Mouse (Mus musculus) embryonic facial prominence, embryonic 14.5 days (tissue): ENCODE measurements around the gene Tmem121. TPM values are rescaled to one million over a fixed set of nuclear protein-coding genes. Genes with fewer than 3 reads are reported as not detected.

Source experiments
- ATAC-seq: fragments of 200-750 bp; cut with Nextera tagmentation; 2 replicates; pipeline ENCODE4 v1.8.0; 2017; ENCODE audit warnings: low read depth, moderate number of reproducible peaks, moderate TSS enrichment
- DNase-seq: peaks from one replicate; pipeline ENCODE4 v3.0.0-alpha.2; 2015; ENCODE audit warnings: low spot score
- H3K27ac ChIP-seq: fragments of 300-500 bp; sonication (generic); replicated peaks from 2 replicates; pipeline ENCODE4 v1.5.1; 2014; ENCODE audit warnings: low read depth, mild to moderate bottlenecking, low read length, moderate library complexity
- H3K27me3 ChIP-seq: fragments of 300-500 bp; sonication (generic); replicated peaks from 2 replicates; pipeline ENCODE4 v1.6.1; 2014; ENCODE audit warnings: low read length; ENCODE audit not compliant: control insufficient read depth, insufficient read depth
- H3K36me3 ChIP-seq: fragments of 300-500 bp; sonication (generic); 2 replicates; pipeline ENCODE4 v1.6.1; 2014; ENCODE audit warnings: low read length, mixed read lengths; ENCODE audit not compliant: control insufficient read depth, insufficient read depth
- H3K4me1 ChIP-seq: fragments of 300-500 bp; sonication (generic); 2 replicates; pipeline ENCODE4 v1.6.1; 2014; ENCODE audit warnings: antibody characterized with exemption, low read length; ENCODE audit not compliant: control insufficient read depth, insufficient read depth
- H3K4me2 ChIP-seq: fragments of 300-500 bp; sonication (generic); 2 replicates; pipeline ENCODE4 v1.6.1; 2014; ENCODE audit warnings: low read depth, mild to moderate bottlenecking, low read length, moderate library complexity, mixed read lengths
- H3K4me3 ChIP-seq: fragments of 300-500 bp; sonication (generic); 2 replicates; pipeline ENCODE4 v1.5.1; 2014; ENCODE audit warnings: low read depth, mild to moderate bottlenecking, low read length
- H3K9ac ChIP-seq: fragments of 300-500 bp; sonication (generic); 2 replicates; pipeline ENCODE4 v1.6.1; 2014; ENCODE audit warnings: low read depth, mild to moderate bottlenecking, low read length, moderate library complexity, mixed read lengths
- H3K9me3 ChIP-seq: fragments of 300-500 bp; sonication (generic); 2 replicates; pipeline ENCODE4 v1.6.1; 2016; ENCODE audit warnings: low read length; ENCODE audit not compliant: control insufficient read depth
- WGBS: fragments of 180-500 bp; shearing (Covaris S2); extraction: QIAGEN DNeasy Blood & Tissue Kit; methylation state at CpG from one replicate; pipeline ENCODE4 v1.1.7; 2014; 5-methylcytosine and 5-hydroxymethylcytosine counted together
- polyA plus RNA-seq: library from polyadenylated mRNA; unstranded; fragments of >200 nt; fragmentation: Nextera tagmentation; extraction: Ambion mirVana; gene quantifications from 2 replicates; pipeline ENCODE4 v1.2.1, GENCODE M21; 2014

Gene Tmem121
- polyA plus RNA-seq, 1 experiment from 2014 or later = 8.7 TPM

- Histone ChIP-seq H3K27ac (no peak overlapping the region), H3K36me3 (no peaks in the 10 kb centered on the region), H3K9me3 (no peaks in the 10 kb centered on the region), H3K4me3 (peak overlapping the region; percentile 50), H3K27me3 (peaks cover 18% of the 10 kb centered on the region), H3K9ac (peak overlapping the region; percentile 61), H3K4me1 (peaks cover 20% of the 10 kb centered on the region), H3K4me2 (peak overlapping the region; percentile 91)
- ATAC-seq (no peak), DNase-seq (peak; percentile 45)
- WGBS = 10% methylated on average over 18 of the region's 19 CpGs
Observed at GRCm38 (mm10) chr12:113152272-113152661, 33.5 kb upstream of the Tmem121 start.

- H3K4me1 ChIP-seq = peaks cover 20% of the 10 kb centered on the region
- no peak overlapping the region for H3K9ac ChIP-seq
- no peaks in the 10 kb centered on the region for H3K36me3 ChIP-seq
- no peak for ATAC-seq
- no peak for DNase-seq
- no peaks in the 10 kb centered on the region for H3K9me3 ChIP-seq
- H3K4me2 ChIP-seq = peak overlapping the region; percentile 91
- H3K27ac ChIP-seq = no peak overlapping the region
- peaks cover 14% of the 10 kb centered on the region for H3K27me3 ChIP-seq
- H3K4me3 ChIP-seq = peak overlapping the region; percentile 50
- 88% methylated on average over 6 of the region's 6 CpGs for WGBS
Observed at GRCm38 (mm10) chr12:113152991-113153525, 32.7 kb upstream of the Tmem121 start.

- H3K9me3 ChIP-seq = no peaks in the 10 kb centered on the region
- H3K9ac ChIP-seq = no peak overlapping the region
- H3K27ac ChIP-seq = no peak overlapping the region
- H3K4me3 ChIP-seq = no peak overlapping the region
- no peak for DNase-seq
- H3K36me3 ChIP-seq = no peaks in the 10 kb centered on the region
- 92% methylated on average over 7 of the region's 7 CpGs for WGBS
- H3K27me3 ChIP-seq = peaks cover 9% of the 10 kb centered on the region; the same call in 1 of the 2 replicates
- no peak overlapping the region for H3K4me2 ChIP-seq
- ATAC-seq = no peak
- peaks cover 20% of the 10 kb centered on the region for H3K4me1 ChIP-seq
Observed at GRCm38 (mm10) chr12:113153971-113154370, 31.8 kb upstream of the Tmem121 start.

- H3K4me1 ChIP-seq = peaks cover 20% of the 10 kb centered on the region
- 70% methylated on average over 6 of the region's 6 CpGs for WGBS
- H3K27ac ChIP-seq = peak overlapping the region; percentile 84
- ATAC-seq (no peak), DNase-seq (no peak)
- no peak overlapping the region for H3K9ac ChIP-seq
- H3K36me3 ChIP-seq = no peaks in the 10 kb centered on the region
- H3K4me3 ChIP-seq = peak overlapping the region; percentile 43
- no peaks in the 10 kb centered on the region for H3K9me3 ChIP-seq
- H3K4me2 ChIP-seq = peak overlapping the region; percentile 84
- H3K27me3 ChIP-seq = 0 out of 2 replicates have a peak, but pooled peaks cover 5% of the 10 kb centered on the region
Observed at GRCm38 (mm10) chr12:113154747-113155075, 31.0 kb upstream of the Tmem121 start.

- no peaks in the 10 kb centered on the region for H3K9me3 ChIP-seq
- H3K27me3 ChIP-seq = 0 out of 2 replicates have a peak, but pooled peaks cover 5% of the 10 kb centered on the region
- peak; percentile 50 for DNase-seq
- ATAC-seq = peak; percentile 0; the same call in 1 of the 2 replicates
- H3K9ac ChIP-seq = peak overlapping the region; percentile 73
- peaks cover 20% of the 10 kb centered on the region for H3K4me1 ChIP-seq
- H3K4me3 ChIP-seq = peak overlapping the region; percentile 43
- peak overlapping the region; percentile 84 for H3K4me2 ChIP-seq
- H3K36me3 ChIP-seq = no peaks in the 10 kb centered on the region
- WGBS = 4% methylated on average over 31 of the region's 32 CpGs
- peak overlapping the region; percentile 84 for H3K27ac ChIP-seq
Observed at GRCm38 (mm10) chr12:113155076-113155771, 30.5 kb upstream of the Tmem121 start.

- under 1% methylated on average over 35 of the region's 46 CpGs for WGBS
- peaks cover 20% of the 10 kb centered on the region for H3K4me1 ChIP-seq
- DNase-seq (peak; percentile 100), ATAC-seq (peak; percentile 97)
- peak within 1 kb of the TSS; percentile 63 for H3K4me3 ChIP-seq
- H3K4me2 ChIP-seq = peak within 1 kb of the TSS; percentile 86
- no peaks in the 10 kb centered on the region for H3K9me3 ChIP-seq
- 0 out of 2 replicates have a peak, but pooled peaks cover 2% of the 10 kb centered on the region for H3K27me3 ChIP-seq
- H3K9ac ChIP-seq = peak within 1 kb of the TSS; percentile 73
- no peaks in the 10 kb centered on the region for H3K36me3 ChIP-seq
- H3K27ac ChIP-seq = peak within 1 kb of the TSS; percentile 84
Observed at GRCm38 (mm10) chr12:113155887-113156539, 29.7 kb upstream of the Tmem121 start, which contains the start of gene Tedc1. Gene Tedc1 (plus strand): TSS chr12:113156421.

- peak overlapping the region; percentile 69 for H3K9ac ChIP-seq
- H3K27me3 ChIP-seq = no peaks in the 10 kb centered on the region
- ATAC-seq (peak; percentile 30; the same call in 1 of the 2 replicates), DNase-seq (peak; percentile 74)
- WGBS = 1% methylated on average over 12 of the region's 23 CpGs
- peak overlapping the region; percentile 69 for H3K27ac ChIP-seq
- H3K36me3 ChIP-seq = 0 out of 2 replicates have a peak, but pooled peaks cover 4% of the 10 kb centered on the region
- peaks cover 18% of the 10 kb centered on the region for H3K4me1 ChIP-seq
- no peaks in the 10 kb centered on the region for H3K9me3 ChIP-seq
- H3K4me3 ChIP-seq = peak overlapping the region; percentile 63
- H3K4me2 ChIP-seq = peak overlapping the region; percentile 86
Observed at GRCm38 (mm10) chr12:113156540-113156929, 29.2 kb upstream of the Tmem121 start.

- H3K9ac ChIP-seq = peak overlapping the region; percentile 69
- H3K4me1 ChIP-seq = peaks cover 13% of the 10 kb centered on the region
- 30% methylated on average over 8 of the region's 8 CpGs for WGBS
- ATAC-seq (no peak), DNase-seq (no peak)
- H3K27ac ChIP-seq = peak overlapping the region; percentile 55; the same call in 1 of the 2 replicates
- peak overlapping the region; percentile 63 for H3K4me3 ChIP-seq
- no peaks in the 10 kb centered on the region for H3K9me3 ChIP-seq
- H3K4me2 ChIP-seq = peak overlapping the region; percentile 86
- H3K27me3 ChIP-seq = no peaks in the 10 kb centered on the region
- 0 out of 2 replicates have a peak, but pooled peaks cover 8% of the 10 kb centered on the region for H3K36me3 ChIP-seq
Observed at GRCm38 (mm10) chr12:113157002-113157401, 28.7 kb upstream of the Tmem121 start.
